Mouse (Mus musculus) liver, embryonic 16.5 days (tissue): Measurements from ENCODE around the gene Patz1. TPM values are rescaled to one million over a fixed set of nuclear protein-coding genes. Genes with fewer than 3 reads are reported as not detected.
A peak's percentile ranks its signal among the peaks of the same experiment; 100 is the strongest.

Experiments used
- ATAC-seq: fragments of 200-750 bp; cut with Nextera tagmentation; 2 replicates; pipeline ENCODE4 v1.8.0; 2017; ENCODE audit warnings: low read depth, mild to moderate bottlenecking, moderate number of reproducible peaks, moderate library complexity
- H3K27ac ChIP-seq: fragments of 300-500 bp; sonication (generic); 2 replicates; pipeline ENCODE4 v1.5.1; 2014; ENCODE audit warnings: mild to moderate bottlenecking, low read length
- H3K27me3 ChIP-seq: fragments of 300-500 bp; sonication (generic); 2 replicates; pipeline ENCODE4 v1.6.1; 2014; ENCODE audit warnings: low read depth, low read length, mixed read lengths; ENCODE audit not compliant: control insufficient read depth, insufficient read depth
- H3K36me3 ChIP-seq: fragments of 300-500 bp; sonication (generic); 2 replicates; pipeline ENCODE4 v1.6.1; 2014; ENCODE audit warnings: mild to moderate bottlenecking; ENCODE audit not compliant: control insufficient read depth, insufficient read depth
- H3K4me1 ChIP-seq: fragments of 300-500 bp; sonication (generic); 2 replicates; pipeline ENCODE4 v1.6.1; 2014; ENCODE audit warnings: low read depth, low read length, mixed read lengths; ENCODE audit not compliant: control insufficient read depth
- H3K4me2 ChIP-seq: fragments of 300-500 bp; sonication (generic); 2 replicates; pipeline ENCODE4 v1.6.1; 2014; ENCODE audit warnings: low read depth, low read length, mixed read lengths
- H3K4me3 ChIP-seq: fragments of 300-500 bp; sonication (generic); 2 replicates; pipeline ENCODE4 v1.5.1; 2014; ENCODE audit warnings: low read depth, mild to moderate bottlenecking, low read length
- H3K9ac ChIP-seq: fragments of 300-500 bp; sonication (generic); 2 replicates; pipeline ENCODE4 v1.6.1; 2014; ENCODE audit warnings: low read depth, low read length
- H3K9me3 ChIP-seq: fragments of 300-500 bp; sonication (generic); replicated peaks from 2 replicates; pipeline ENCODE4 v1.6.1; 2016; ENCODE audit warnings: low read length; ENCODE audit not compliant: control insufficient read depth
- WGBS: fragments of 180-500 bp; shearing (Covaris S2); extraction: QIAGEN DNeasy Blood & Tissue Kit; methylation state at CpG from one replicate; pipeline ENCODE4 v1.1.7; 2014; ENCODE audit not compliant: insufficient replicate concordance; 5-methylcytosine and 5-hydroxymethylcytosine counted together
- polyA plus RNA-seq: library from polyadenylated mRNA; unstranded; fragments of >200 nt; fragmentation: Nextera tagmentation; extraction: Ambion mirVana; gene quantifications from 2 replicates; pipeline ENCODE4 v1.2.1, GENCODE M21; 2015

Gene Patz1
- 8.7 and 9.2 TPM in 2 replicates for polyA plus RNA-seq

DNA sequence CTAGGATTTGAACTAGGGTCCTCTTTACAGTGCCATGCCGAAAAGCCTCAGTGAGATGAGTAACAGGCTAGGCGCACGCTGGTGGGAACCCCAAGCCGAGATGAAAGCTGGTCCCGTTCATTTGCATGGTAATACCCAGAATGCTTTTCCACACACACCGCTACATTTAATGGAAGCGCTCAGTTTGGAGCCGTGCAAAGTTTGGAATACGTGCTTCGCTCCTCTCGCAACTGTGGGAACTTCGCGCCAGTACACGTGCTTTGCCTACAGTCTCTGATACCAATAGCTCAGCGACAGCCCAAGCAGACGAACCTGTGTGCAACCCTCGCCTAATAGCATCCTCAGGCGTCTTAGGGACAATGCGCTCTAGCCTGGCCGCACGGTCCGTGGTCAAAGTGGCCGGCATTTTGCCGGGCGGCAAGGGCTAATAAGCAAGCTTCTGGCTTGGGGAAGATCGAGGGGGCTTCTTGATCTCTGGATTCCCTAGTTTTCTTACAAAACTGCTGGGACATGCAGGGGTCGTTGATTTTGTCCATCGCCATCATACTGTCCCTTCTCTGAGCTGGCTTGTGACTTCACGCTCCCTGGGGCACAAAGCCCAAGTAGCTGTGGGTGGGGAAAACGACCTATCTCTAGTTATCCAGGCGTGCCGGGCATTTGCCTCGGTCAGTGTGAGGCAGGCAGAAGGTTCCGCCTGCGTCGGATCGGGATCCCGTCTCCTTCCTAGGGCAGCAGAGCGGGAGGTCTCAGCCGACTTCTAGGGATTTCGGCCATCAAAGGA is at the start of gene Patz1:
Gene Patz1, plus strand, starts transcription at position 354 of the 781 bp plus-strand sequence.
- Histone ChIP-seq H3K9me3 (no peaks in the 10 kb centered on the region), H3K27ac (peak within 1 kb of the TSS; percentile 92), H3K4me2 (peak within 1 kb of the TSS; percentile 98), H3K4me1 (peaks cover 37% of the 10 kb centered on the region), H3K9ac (peak within 1 kb of the TSS; percentile 89), H3K27me3 (no peaks in the 10 kb centered on the region), H3K4me3 (peak within 1 kb of the TSS; percentile 84), H3K36me3 (peaks cover 1% of the 10 kb centered on the region; the same call in 1 of the 2 replicates)
- WGBS: under 1% methylated on average over 41 of the region's 41 CpGs
- peak; percentile 22 for ATAC-seq

DNA sequence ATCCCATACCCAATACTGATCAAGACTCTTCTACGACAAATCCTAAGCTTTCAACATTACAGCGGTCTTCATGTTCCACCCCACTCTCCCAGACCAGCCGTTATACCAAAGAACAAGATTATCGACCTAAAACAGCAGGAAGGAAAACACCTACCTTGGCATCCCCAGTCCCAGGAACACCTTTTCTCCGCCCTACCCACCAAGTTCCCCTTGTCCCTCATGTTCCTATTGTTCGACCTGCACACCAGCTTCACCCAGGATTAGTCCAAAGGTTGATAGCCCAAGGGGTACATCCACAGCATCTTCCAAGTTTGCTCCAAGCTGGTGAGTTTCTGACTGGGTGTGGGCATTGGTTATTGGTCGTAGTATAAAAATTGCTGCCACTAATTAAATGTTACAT is 46.3 kb upstream of the Patz1 start:
- Histone ChIP-seq H3K9me3 (no peaks in the 10 kb centered on the region), H3K4me1 (no peaks in the 10 kb centered on the region), H3K4me3 (no peak overlapping the region), H3K27me3 (no peaks in the 10 kb centered on the region), H3K36me3 (peaks cover 78% of the 10 kb centered on the region), H3K4me2 (no peak overlapping the region), H3K27ac (no peak overlapping the region), H3K9ac (no peak overlapping the region)
- 82% methylated on average over 7 of the region's 7 CpGs for whole genome bisulfite sequencing
- ATAC-seq: no peak

- Histone ChIP-seq H3K9ac (no peak overlapping the region), H3K4me2 (no peak overlapping the region), H3K27me3 (no peaks in the 10 kb centered on the region), H3K27ac (no peak overlapping the region), H3K4me3 (no peak overlapping the region), H3K36me3 (peaks cover 76% of the 10 kb centered on the region), H3K4me1 (no peaks in the 10 kb centered on the region), H3K9me3 (no peaks in the 10 kb centered on the region)
- no peak for ATAC-seq
- WGBS: 90% methylated on average over 4 of the region's 4 CpGs
Measured at GRCm38 (mm10) chr11:3243771-3244170, 44.9 kb upstream of the Patz1 start.

DNA sequence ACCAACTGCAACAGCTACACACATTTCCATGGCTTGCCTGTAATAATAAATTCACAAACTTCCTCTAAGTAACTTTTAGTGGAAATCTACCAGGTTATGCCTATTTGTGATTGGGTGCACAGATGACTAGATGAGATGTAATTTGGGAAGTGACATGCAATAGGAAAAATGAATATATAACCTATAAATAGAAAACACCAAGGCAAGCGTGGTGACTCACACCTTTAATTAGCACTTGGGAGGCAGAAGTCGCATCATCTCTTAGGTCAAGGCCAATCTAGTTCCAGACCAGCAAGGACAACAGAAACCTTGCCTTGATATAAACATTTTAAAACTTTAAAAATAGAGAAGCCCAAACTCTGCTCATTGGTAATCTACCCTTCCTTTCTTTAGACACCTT is 41.3 kb upstream of the Patz1 start:
- WGBS: 84% methylated on average over 2 of the region's 2 CpGs
- Histone ChIP-seq H3K27ac (no peak overlapping the region), H3K36me3 (peaks cover 73% of the 10 kb centered on the region), H3K9ac (no peak overlapping the region), H3K4me1 (no peaks in the 10 kb centered on the region), H3K9me3 (no peaks in the 10 kb centered on the region), H3K4me2 (no peak overlapping the region), H3K27me3 (no peaks in the 10 kb centered on the region), H3K4me3 (no peak overlapping the region)
- no peak for ATAC-seq

- peak; percentile 41 for ATAC-seq
- no peaks in the 10 kb centered on the region for H3K27me3 ChIP-seq
- H3K4me2 ChIP-seq: no peak overlapping the region
- H3K27ac ChIP-seq: no peak overlapping the region
- no peak overlapping the region for H3K4me3 ChIP-seq
- 50% methylated on average over 1 of the region's 1 CpGs for WGBS
- no peaks in the 10 kb centered on the region for H3K4me1 ChIP-seq
- H3K9ac ChIP-seq: no peak overlapping the region
- peaks cover 37% of the 10 kb centered on the region for H3K36me3 ChIP-seq
- H3K9me3 ChIP-seq: no peaks in the 10 kb centered on the region
Measured at GRCm38 (mm10) chr11:3259537-3259936, 29.1 kb upstream of the Patz1 start.

DNA sequence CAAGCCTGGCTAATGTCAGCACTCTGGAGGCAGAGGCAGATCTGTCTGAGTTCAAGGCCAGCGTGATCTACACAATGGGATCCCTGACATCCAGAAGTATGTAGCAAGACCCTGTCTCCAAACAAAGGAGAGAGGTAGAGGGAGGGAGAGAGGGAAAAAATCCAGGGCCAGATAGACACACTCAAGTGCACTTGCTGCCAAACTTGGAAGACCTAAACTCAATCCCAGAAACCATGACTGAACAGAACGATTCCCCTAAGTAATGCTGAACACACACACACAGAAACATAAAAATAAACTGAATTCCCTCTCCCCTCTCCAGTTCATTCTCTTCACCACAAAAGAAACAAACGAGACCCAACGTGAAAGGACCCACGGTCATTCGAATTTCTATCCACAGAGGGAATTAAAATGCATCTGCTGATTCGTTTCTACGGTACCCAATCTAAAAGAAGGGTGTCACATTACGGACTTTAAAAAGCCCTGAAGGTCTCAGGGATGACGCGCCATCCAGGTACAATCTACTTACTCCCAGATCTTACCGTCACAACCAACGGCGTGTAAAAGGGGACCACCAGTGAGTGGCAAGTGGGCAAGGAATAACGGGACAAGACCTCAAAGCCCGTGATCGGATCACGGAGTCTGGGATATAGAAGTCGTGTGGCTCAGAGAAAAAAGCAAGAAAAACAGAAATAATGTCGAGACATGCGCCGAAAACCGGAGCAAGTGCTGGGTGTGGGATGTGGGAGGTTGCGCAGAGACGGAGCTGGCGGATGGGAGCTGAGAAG is 23.2 kb upstream of the Patz1 start:
- Histone ChIP-seq H3K4me3 (peak overlapping the region; percentile 97), H3K36me3 (peaks cover 15% of the 10 kb centered on the region), H3K27me3 (no peaks in the 10 kb centered on the region), H3K4me2 (peak overlapping the region; percentile 65), H3K27ac (peak overlapping the region; percentile 88), H3K4me1 (peaks cover 14% of the 10 kb centered on the region), H3K9me3 (no peaks in the 10 kb centered on the region), H3K9ac (peak overlapping the region; percentile 99)
- ATAC-seq: no peak
- under 1% methylated on average over 26 of the region's 26 CpGs for whole genome bisulfite sequencing

- Histone ChIP-seq H3K4me3 (peak within 1 kb of the TSS; percentile 97), H3K27ac (peak within 1 kb of the TSS; percentile 88)
- peak; percentile 99 for ATAC-seq
Measured at GRCm38 (mm10) chr11:3266079-3266685, 22.5 kb upstream of the Patz1 start, which contains the start of gene Drg1. Gene Drg1 (minus strand): TSS chr11:3266415.

GRCm38 (mm10) chr11:3267133-3267532 is 21.5 kb upstream of the Patz1 start:
- no peaks in the 10 kb centered on the region for H3K9me3 ChIP-seq
- H3K4me3 ChIP-seq: peak overlapping the region; percentile 97
- H3K9ac ChIP-seq: peak overlapping the region; percentile 99
- H3K4me1 ChIP-seq: peaks cover 14% of the 10 kb centered on the region
- peaks cover 6% of the 10 kb centered on the region for H3K36me3 ChIP-seq
- 30% methylated on average over 7 of the region's 7 CpGs for WGBS
- H3K27me3 ChIP-seq: no peaks in the 10 kb centered on the region
- H3K27ac ChIP-seq: no peak overlapping the region
- peak overlapping the region; percentile 65 for H3K4me2 ChIP-seq
- ATAC-seq: no peak

More at GRCm38 (mm10) chr11:3266079-3266685, 22.5 kb upstream of the Patz1 start, which contains the start of gene Drg1:
- Histone ChIP-seq H3K9me3 (no peaks in the 10 kb centered on the region), H3K36me3 (peaks cover 14% of the 10 kb centered on the region), H3K4me1 (peaks cover 14% of the 10 kb centered on the region), H3K4me2 (peak within 1 kb of the TSS; percentile 65), H3K9ac (peak within 1 kb of the TSS; percentile 99), H3K27me3 (no peaks in the 10 kb centered on the region)
- WGBS: under 1% methylated on average over 71 of the region's 72 CpGs
